Mouse (Mus musculus): Measurements from ENCODE around the gene Exoc3l.
A peak's percentile ranks its signal among the peaks of the same experiment; 100 is the strongest.

The Exoc3l gene

DNA sequence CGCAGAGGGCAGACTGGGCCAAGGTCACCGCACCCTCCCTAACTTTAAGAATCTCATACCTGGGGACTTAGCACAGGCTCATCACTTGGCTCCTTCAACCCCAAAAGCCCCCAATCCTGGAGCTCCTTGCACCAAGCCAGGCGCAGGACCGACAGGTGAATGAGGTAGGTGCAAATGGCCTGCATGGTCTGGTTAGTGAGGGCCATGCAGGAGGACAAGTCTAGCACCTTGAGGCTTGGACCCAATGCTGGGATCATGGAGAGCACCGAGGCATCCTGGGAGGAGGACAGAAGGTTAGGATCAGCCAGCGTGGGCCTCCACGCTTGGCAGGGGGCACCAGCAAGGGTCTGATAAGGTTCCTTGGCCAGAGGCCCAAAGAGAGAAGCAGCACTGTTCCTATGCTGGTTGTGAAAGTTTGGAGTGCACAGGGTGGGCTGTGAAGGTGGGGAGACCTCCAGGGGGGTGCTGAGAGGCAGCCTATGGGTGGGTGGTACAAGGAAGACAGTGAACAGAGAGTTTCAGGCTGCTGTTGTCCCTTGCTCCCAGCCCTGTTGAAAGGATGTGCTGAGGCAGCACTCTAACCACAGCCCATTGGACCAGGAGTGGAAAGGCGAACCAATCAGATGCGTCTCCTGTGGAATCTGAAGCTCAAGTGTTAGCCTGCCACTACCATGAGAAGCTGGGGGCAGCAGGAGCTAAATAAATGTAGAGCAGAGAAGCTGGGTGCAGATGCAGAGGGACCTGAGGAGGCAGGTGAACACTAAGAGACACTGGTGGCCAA, 17.9 kb upstream of the Exoc3l start:
- DNase-seq (ENCODE audit: low spot score) = no peak

DNA sequence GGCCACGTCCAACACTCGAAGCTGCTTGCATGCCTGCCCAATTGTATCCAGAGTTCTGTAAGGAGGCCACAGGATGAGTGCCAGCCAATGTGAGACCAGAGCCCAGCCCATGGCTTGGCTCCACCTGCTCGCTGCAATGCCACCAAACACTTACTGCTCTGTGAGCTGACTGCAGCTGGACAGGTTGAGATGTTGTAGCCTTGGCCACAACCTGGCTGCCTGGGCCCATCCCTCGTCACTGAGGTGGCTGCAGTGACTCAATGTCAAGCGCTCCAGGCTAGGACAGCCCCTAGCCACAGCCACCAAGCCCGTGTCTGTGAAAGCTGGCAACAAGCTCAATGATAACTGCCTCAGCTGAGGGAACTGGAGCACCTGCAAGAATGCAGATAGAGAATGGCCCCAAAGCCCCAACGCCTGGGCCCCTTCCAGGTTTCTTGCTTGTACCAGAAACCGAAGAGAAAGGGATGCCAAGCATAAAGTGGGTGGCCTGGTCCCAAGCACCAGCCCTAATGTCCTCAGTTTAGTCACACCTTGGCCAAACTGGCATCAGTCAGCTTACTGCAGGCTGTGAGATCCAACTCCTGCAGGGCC, 17.1 kb upstream of the Exoc3l start:
- DNase-seq (ENCODE audit: low spot score) = no peak

GRCm38 (mm10) chr8:105311718-105312117, 15.8 kb upstream of the Exoc3l start:
- no peak for DNase-seq (ENCODE audit: low spot score)

DNA sequence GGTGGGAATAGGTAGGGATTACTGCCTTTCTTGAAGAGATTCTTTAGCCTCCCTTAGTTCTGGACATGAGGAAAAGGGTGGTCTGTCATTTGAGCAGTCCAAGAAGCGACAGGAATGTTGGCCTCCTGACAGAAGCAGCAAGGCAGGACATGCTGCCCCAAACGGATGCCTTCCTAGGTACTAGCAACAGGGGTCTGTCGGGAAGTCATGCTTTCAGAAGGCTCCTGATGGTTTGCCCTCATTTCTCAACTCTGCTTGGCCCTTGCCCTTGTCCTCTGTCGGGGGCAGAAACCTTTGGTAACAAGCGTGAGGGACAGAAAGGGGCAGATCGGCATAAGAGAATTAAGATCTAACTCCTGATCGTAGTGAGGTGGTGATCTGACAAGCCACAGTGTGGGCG, 14.2 kb upstream of the Exoc3l start:
- no peak for DNase-seq (ENCODE audit: low spot score)

DNA sequence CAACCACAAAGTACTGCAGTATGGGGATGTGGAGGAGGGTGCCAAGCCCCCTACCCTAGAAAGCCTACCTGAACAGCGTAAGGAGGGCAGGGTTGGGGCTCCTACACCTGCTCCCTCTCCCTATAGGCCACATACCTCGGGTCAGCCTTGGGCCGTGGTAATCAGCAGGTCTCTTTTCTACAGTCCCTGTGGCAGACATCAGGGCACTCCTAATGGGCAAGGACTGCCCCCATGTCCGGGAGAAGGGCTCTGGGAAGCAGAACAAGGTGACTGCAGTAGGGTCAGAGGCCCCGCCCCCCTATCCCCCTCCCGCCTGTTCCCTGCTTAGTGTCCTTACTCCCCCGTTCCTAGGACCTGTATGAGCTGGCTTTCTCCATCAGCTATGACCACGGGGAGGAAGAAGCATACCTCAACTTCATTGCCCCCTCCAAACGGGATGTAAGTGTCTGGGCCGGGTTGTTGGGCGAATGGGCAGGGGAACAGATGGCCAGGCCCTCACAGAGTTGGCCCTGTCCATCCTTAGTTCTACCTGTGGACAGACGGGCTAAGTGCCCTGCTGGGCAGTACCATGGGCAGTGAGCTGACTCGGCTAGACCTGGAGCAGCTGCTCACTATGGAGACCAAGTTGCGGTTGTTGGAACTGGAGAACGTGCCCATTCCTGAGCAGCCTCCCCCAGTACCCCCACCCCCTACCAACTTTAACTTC, 13.4 kb upstream of the Exoc3l start:
- no peak for DNase-seq (ENCODE audit: low spot score)

DNA sequence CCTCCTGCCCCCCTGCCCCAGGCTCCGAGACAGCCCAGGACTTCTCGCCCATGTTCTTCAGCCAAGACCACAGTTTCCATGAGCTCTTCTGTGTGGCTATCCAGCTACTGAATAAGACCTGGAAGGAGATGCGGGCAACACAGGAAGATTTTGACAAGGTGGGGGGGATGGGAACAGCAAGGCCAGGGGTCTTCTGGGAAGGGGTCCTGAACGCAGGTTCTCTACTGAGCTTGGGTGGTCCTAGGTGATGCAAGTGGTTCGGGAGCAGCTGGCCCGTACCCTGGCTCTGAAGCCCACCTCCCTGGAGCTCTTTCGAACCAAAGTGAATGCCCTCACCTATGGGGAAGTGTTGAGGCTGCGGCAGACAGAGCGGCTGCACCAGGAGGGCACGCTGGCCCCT, 12.5 kb upstream of the Exoc3l start:
- DNase-seq (ENCODE audit: low spot score) = no peak

GRCm38 (mm10) chr8:105307670-105308069, 11.8 kb upstream of the Exoc3l start:
- DNase-seq (ENCODE audit: low spot score) = no peak

- DNase-seq (ENCODE audit: low spot score) = no peak
These were observed 10.3 kb upstream of the Exoc3l start for GRCm38 (mm10) chr8:105306146-105306691.

- peak; percentile 42 for DNase-seq (ENCODE audit: low spot score)
These were observed 9.6 kb upstream of the Exoc3l start, which contains the start of gene Elmo3 for GRCm38 (mm10) chr8:105305211-105306145. Gene Elmo3 (plus strand): TSS chr8:105305601.

- no peak for DNase-seq (ENCODE audit: low spot score)
These were observed 8.7 kb upstream of the Exoc3l start for GRCm38 (mm10) chr8:105304325-105305210.

DNA sequence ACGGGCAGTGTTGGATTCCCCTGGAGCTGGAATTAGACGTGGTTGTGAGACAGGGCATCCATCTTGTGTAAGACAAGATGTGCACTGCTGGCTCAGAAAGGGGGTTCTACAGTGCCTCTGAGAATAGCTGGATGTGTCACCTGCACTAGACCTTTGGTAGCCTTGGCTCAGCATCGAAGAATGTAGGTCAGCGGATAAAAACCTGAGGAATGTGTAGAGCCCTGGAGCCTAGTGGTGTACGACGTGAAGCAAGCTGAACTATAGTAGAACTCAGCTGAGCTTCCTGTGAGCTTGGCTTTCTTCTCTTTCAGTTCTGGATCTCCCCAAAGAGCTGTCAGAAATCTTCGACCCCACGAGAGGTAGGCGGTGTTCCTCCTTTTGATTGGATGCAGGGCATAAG, 8.0 kb upstream of the Exoc3l start:
- no peak for DNase-seq (ENCODE audit: low spot score)

DNA sequence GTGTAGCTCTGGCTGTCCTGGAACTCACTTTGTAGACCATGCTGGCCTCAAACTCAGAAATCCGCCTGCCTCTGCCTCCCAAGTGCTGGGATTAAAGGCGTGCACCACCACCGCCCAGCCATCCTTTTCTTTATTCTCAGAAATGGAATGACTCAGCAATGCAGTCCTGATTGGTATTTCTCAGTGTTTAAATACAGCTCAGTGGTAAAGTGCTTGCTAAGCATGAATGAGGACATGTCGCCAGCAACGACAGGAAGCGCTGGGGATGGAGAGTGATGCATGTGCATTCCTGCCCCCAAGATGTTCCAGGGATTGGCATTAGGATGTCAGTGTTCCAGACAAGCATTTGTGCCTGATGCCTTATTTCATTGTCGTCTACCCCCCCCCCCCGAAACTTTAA, 7.5 kb upstream of the Exoc3l start:
- no peak for DNase-seq (ENCODE audit: low spot score)

DNA sequence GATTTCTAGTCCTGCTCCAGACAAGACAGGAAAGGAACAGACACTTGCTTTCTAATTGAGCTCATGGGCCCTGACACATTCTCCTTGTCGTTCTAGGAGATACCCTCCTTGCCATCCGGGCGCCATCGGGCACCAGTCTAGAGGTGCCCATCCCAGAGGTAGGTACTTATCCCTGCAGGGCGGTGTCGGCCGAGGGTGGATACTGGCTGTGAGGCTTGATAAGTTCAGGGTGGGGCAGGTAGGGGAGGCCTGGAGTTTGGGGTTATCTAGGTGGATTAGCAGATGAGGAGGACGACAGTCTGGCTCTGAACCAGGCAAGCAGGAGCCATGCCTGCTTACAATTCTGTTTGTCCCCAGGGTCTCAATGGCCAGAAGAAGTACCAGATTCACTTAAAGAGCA, 4.1 kb upstream of the Exoc3l start:
- DNase-seq (ENCODE audit: low spot score) = no peak

- no peak for DNase-seq (ENCODE audit: low spot score)
These were observed 2.7 kb upstream of the Exoc3l start for GRCm38 (mm10) chr8:105298351-105299252.

- DNase-seq (ENCODE audit: low spot score) = peak; percentile 60
These were observed 1.8 kb upstream of the Exoc3l start, which contains the start of gene E2f4 for GRCm38 (mm10) chr8:105297511-105298192. Gene E2f4 (plus strand): TSS chr8:105297663.

- DNase-seq (ENCODE audit: low spot score) = no peak
These were observed 645 bp downstream of the Exoc3l start for GRCm38 (mm10) chr8:105295256-105295655.

- DNase-seq (ENCODE audit: low spot score) = no peak
These were observed 1.1 kb downstream of the Exoc3l start for GRCm38 (mm10) chr8:105294776-105295175.

GRCm38 (mm10) chr8:105293405-105293804, 2.5 kb downstream of the Exoc3l start:
- DNase-seq (ENCODE audit: low spot score) = no peak

DNA sequence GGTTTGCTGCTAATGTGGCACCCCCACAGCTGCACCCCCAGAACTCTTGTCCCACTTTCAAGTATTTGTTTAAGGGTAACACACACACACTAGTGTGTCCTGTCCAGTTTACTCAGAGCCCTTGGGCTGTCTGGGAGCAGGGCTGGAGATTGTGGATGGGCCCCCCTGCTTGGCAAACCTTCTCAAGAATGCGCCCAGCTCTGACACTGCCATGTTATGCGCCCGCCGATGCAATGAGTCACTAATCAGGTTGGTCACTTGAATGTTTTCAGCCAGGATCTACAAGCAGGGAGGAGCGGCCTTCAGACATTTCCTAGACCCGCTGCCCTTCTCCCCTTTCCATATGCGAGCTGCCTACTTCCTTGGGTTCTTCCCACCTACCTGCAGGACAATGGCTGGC, 3.4 kb downstream of the Exoc3l start:
- DNase-seq (ENCODE audit: low spot score) = no peak

All from ovary, postnatal 10 days (tissue).